9 mouse cellular contexts compared by ENCODE assay signal in genomic region chr14:23679378-23679777, GRCm38 (mm10).
DNase-seq lines count a peak whose midpoint lies in the region; ATAC-seq lines count a peak whose summit lies in the region.
"Had no signal": no experiment of that assay in that cellular context is flagged by ENCODE, and none has a peak within 500 bp of the region (broad histone marks: within the 10 kb centered on the region; RNA-seq: fewer than 3 reads in every experiment).

No protein-coding gene starts in this region.

- H3K27ac ChIP-seq in hindbrain, embryonic 11.5 days (ENCODE audit: low read depth, low read length): no peak overlapping the region
- no peak overlapping the region for H3K27ac ChIP-seq in hindbrain, embryonic 12.5 days
- H3K27ac ChIP-seq in embryonic facial prominence, embryonic 11.5 days (replicated peaks; ENCODE audit: low read depth, low read length): no peak overlapping the region

- H3K9ac ChIP-seq in hindbrain, embryonic 11.5 days (ENCODE audit: low read depth, low read length): no peak overlapping the region
- no peak overlapping the region for H3K9ac ChIP-seq in hindbrain, embryonic 12.5 days
- H3K9ac ChIP-seq in embryonic facial prominence, embryonic 11.5 days (replicated peaks; ENCODE audit: low read length): no peak overlapping the region

- WGBS in hindbrain, embryonic 11.5 days: 64% methylated on average over 2 of the region's 2 CpGs
- 70% methylated on average over 2 of the region's 2 CpGs for WGBS in hindbrain, embryonic 12.5 days
- 65% methylated on average over 2 of the region's 2 CpGs for WGBS in embryonic facial prominence, embryonic 11.5 days

- no peaks in the 10 kb centered on the region for H3K4me1 ChIP-seq in hindbrain, embryonic 11.5 days (replicated peaks; ENCODE audit: control insufficient read depth, insufficient read depth, low read length)
- H3K4me1 ChIP-seq in hindbrain, embryonic 12.5 days: no peaks in the 10 kb centered on the region
- H3K4me1 ChIP-seq in embryonic facial prominence, embryonic 11.5 days (ENCODE audit: control insufficient read depth, insufficient read depth, low read length): no peaks in the 10 kb centered on the region

- H3K36me3 ChIP-seq in hindbrain, embryonic 11.5 days (ENCODE audit: control insufficient read depth, insufficient read depth, low read length): no peaks in the 10 kb centered on the region
- H3K36me3 ChIP-seq in hindbrain, embryonic 12.5 days: no peaks in the 10 kb centered on the region
- no peaks in the 10 kb centered on the region for H3K36me3 ChIP-seq in embryonic facial prominence, embryonic 11.5 days (replicated peaks; ENCODE audit: control insufficient read depth, insufficient read depth, low read depth, low read length)

- H3K9me3 ChIP-seq in hindbrain, embryonic 11.5 days (ENCODE audit: control insufficient read depth, low read length): no peaks in the 10 kb centered on the region
- no peaks in the 10 kb centered on the region for H3K9me3 ChIP-seq in hindbrain, embryonic 12.5 days (replicated peaks)
- H3K9me3 ChIP-seq in embryonic facial prominence, embryonic 11.5 days (replicated peaks; ENCODE audit: control insufficient read depth, low read length): no peaks in the 10 kb centered on the region

- H3K27me3 ChIP-seq in hindbrain, embryonic 11.5 days (ENCODE audit: control insufficient read depth, insufficient read depth, low read length): no peaks in the 10 kb centered on the region
- H3K27me3 ChIP-seq in hindbrain, embryonic 12.5 days: no peaks in the 10 kb centered on the region
- H3K27me3 ChIP-seq in embryonic facial prominence, embryonic 11.5 days (ENCODE audit: control insufficient read depth, insufficient read depth, low read length): no peaks in the 10 kb centered on the region

- DNase-seq in hindbrain, embryonic 11.5 days (ENCODE audit: low spot score): peak; percentile 50
- peak; percentile 50 for DNase-seq in testis, postnatal 10 days (ENCODE audit: low spot score)
- no peak for DNase-seq in testis, postnatal 14 days (ENCODE audit: low spot score)
- peak; percentile 28 for DNase-seq in embryonic facial prominence, embryonic 11.5 days (ENCODE audit: low spot score)
- peak; percentile 56 for DNase-seq in thymus, postnatal 4 days
- no peak for DNase-seq in adipocyte (ENCODE audit: low spot score)

- no peak for ATAC-seq in hindbrain, embryonic 11.5 days (ENCODE audit: low FRiP score)
- no peak for ATAC-seq in hindbrain, embryonic 12.5 days (ENCODE audit: low FRiP score)
- ATAC-seq in embryonic facial prominence, embryonic 11.5 days (replicated peaks; ENCODE audit: insufficient number of reproducible peaks, low FRiP score, low TSS enrichment, low read depth): no peak
- ATAC-seq in megakaryocyte progenitor cell, adult 5-6 weeks (replicated peaks; ENCODE audit: poor library complexity): no peak

- H3K4me2 ChIP-seq in hindbrain, embryonic 11.5 days (replicated peaks; ENCODE audit: low read depth, low read length): no peak overlapping the region
- H3K4me2 ChIP-seq in hindbrain, embryonic 12.5 days (replicated peaks): no peak overlapping the region
- H3K4me2 ChIP-seq in embryonic facial prominence, embryonic 11.5 days (ENCODE audit: low read depth, low read length): no peak overlapping the region

- H3K4me3 ChIP-seq in hindbrain, embryonic 11.5 days (ENCODE audit: low read depth, low read length): no peak overlapping the region
- no peak overlapping the region for H3K4me3 ChIP-seq in hindbrain, embryonic 12.5 days
- no peak overlapping the region for H3K4me3 ChIP-seq in embryonic facial prominence, embryonic 11.5 days (ENCODE audit: low read depth, low read length)
- H3K4me3 ChIP-seq: myocyte had no signal

Comparison
In these comparisons a context has a peak if more than half of its experiments do, and no peak if none do; other contexts are left out.
1. DNase-seq: peak in hindbrain, embryonic 11.5 days (single experiment), testis, postnatal 10 days (single experiment), embryonic facial prominence, embryonic 11.5 days (single experiment) and thymus, postnatal 4 days (single experiment); none in testis, postnatal 14 days (single experiment) and adipocyte (single experiment).